Mouse (Mus musculus): ENCODE data around the gene Izumo1. TPM values are rescaled to one million over a fixed set of nuclear protein-coding genes. Genes with fewer than 3 reads are reported as not detected.

The Izumo1 gene
- polyA plus RNA-seq, 1 experiment, result 0.34 TPM

DNA sequence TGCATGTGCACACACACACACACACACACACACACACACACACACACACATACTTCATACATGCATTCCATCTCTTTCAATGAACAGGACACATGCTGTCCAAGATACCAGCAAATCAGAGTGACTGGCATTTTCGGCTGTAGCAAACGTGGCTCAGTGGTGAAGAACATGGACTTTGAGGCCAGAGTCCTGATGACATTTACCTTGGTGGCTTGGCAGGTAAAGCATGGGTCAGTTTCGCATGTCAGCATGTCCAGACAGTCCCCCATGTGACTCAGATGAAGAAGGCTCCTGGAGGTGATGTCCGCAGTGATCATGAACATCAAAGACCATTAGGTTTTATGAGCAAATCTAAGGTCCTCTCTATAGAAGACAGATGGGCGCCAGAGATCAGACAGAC, 24.6 kb upstream of the Izumo1 start:
- no peak overlapping the region for H3K27ac ChIP-seq (ENCODE audit: insufficient read depth, low read depth, low read length)
- no peaks in the 10 kb centered on the region for H3K36me3 ChIP-seq (ENCODE audit: control insufficient read depth, insufficient read depth, low read length)
- no peak for DNase-seq
- TF ChIP-seq CTCF (conservative IDR thresholded peaks at IDR 0.05; ENCODE audit: insufficient read depth, insufficient read length, low read depth, low read length), result no peak
- TF ChIP-seq POLR2A (IDR thresholded peaks at IDR 0.05; ENCODE audit: low read depth, low read length), result no peak
- H3K4me1 ChIP-seq (ENCODE audit: control insufficient read depth, insufficient read depth, low read length), result 0 out of 2 replicates have a peak, but pooled peaks cover 4% of the 10 kb centered on the region
- no peak overlapping the region for H3K4me3 ChIP-seq (ENCODE audit: insufficient read depth, low read depth, low read length)
- WGBS, result 84% methylated on average over 5 of the region's 5 CpGs
- H3K27me3 ChIP-seq (replicated peaks; ENCODE audit: control insufficient read depth, insufficient read depth, low read length), result no peaks in the 10 kb centered on the region

GRCm38 (mm10) chr7:45597527-45597926, 24.1 kb upstream of the Izumo1 start:
- WGBS, result 69% methylated on average over 6 of the region's 6 CpGs

GRCm38 (mm10) chr7:45598960-45599879, 22.4 kb upstream of the Izumo1 start:
- Histone ChIP-seq H3K27ac (ENCODE audit: insufficient read depth, low read depth, low read length) (no peak overlapping the region), H3K4me3 (ENCODE audit: insufficient read depth, low read depth, low read length) (no peak overlapping the region), H3K4me1 (ENCODE audit: control insufficient read depth, insufficient read depth, low read length) (0 out of 2 replicates have a peak, but pooled peaks cover 4% of the 10 kb centered on the region), H3K27me3 (replicated peaks; ENCODE audit: control insufficient read depth, insufficient read depth, low read length) (no peaks in the 10 kb centered on the region), H3K36me3 (ENCODE audit: control insufficient read depth, insufficient read depth, low read length) (no peaks in the 10 kb centered on the region)
- TF ChIP-seq POLR2A (IDR thresholded peaks at IDR 0.05; ENCODE audit: low read depth, low read length), result no peak
- no peak for DNase-seq
- 67% methylated on average over 18 of the region's 18 CpGs for WGBS

More at GRCm38 (mm10) chr7:45597527-45597926, 24.1 kb upstream of the Izumo1 start:
- no peaks in the 10 kb centered on the region for H3K36me3 ChIP-seq (ENCODE audit: control insufficient read depth, insufficient read depth, low read length)
- H3K4me3 ChIP-seq (ENCODE audit: insufficient read depth, low read depth, low read length), result no peak overlapping the region
- no peaks in the 10 kb centered on the region for H3K27me3 ChIP-seq (replicated peaks; ENCODE audit: control insufficient read depth, insufficient read depth, low read length)
- H3K4me1 ChIP-seq (ENCODE audit: control insufficient read depth, insufficient read depth, low read length), result 0 out of 2 replicates have a peak, but pooled peaks cover 4% of the 10 kb centered on the region
- TF ChIP-seq CTCF (conservative IDR thresholded peaks at IDR 0.05; ENCODE audit: insufficient read depth, insufficient read length, low read depth, low read length), result no peak
- TF ChIP-seq POLR2A (IDR thresholded peaks at IDR 0.05; ENCODE audit: low read depth, low read length), result no peak
- DNase-seq, result peak; percentile 88
- H3K27ac ChIP-seq (ENCODE audit: insufficient read depth, low read depth, low read length), result no peak overlapping the region

GRCm38 (mm10) chr7:45605704-45606289, 15.8 kb upstream of the Izumo1 start:
- 54% methylated on average over 9 of the region's 9 CpGs for WGBS
- Histone ChIP-seq H3K27ac (ENCODE audit: insufficient read depth, low read depth, low read length) (no peak overlapping the region), H3K36me3 (ENCODE audit: control insufficient read depth, insufficient read depth, low read length) (no peaks in the 10 kb centered on the region), H3K27me3 (replicated peaks; ENCODE audit: control insufficient read depth, insufficient read depth, low read length) (no peaks in the 10 kb centered on the region), H3K4me1 (ENCODE audit: control insufficient read depth, insufficient read depth, low read length) (no peaks in the 10 kb centered on the region; the same call in 1 of the 2 replicates), H3K4me3 (ENCODE audit: insufficient read depth, low read depth, low read length) (no peak overlapping the region)
- TF ChIP-seq POLR2A (IDR thresholded peaks at IDR 0.05; ENCODE audit: low read depth, low read length), result no peak
- TF ChIP-seq CTCF (conservative IDR thresholded peaks at IDR 0.05; ENCODE audit: insufficient read depth, insufficient read length, low read depth, low read length), result no peak
- DNase-seq, result no peak

- H3K4me3 ChIP-seq (ENCODE audit: insufficient read depth, low read depth, low read length), result no peak overlapping the region
- 67% methylated on average over 1 of the region's 1 CpGs for WGBS
- H3K27ac ChIP-seq (ENCODE audit: insufficient read depth, low read depth, low read length), result no peak overlapping the region
- no peaks in the 10 kb centered on the region for H3K27me3 ChIP-seq (replicated peaks; ENCODE audit: control insufficient read depth, insufficient read depth, low read length)
- no peaks in the 10 kb centered on the region for H3K36me3 ChIP-seq (ENCODE audit: control insufficient read depth, insufficient read depth, low read length)
- no peaks in the 10 kb centered on the region; the same call in 1 of the 2 replicates for H3K4me1 ChIP-seq (ENCODE audit: control insufficient read depth, insufficient read depth, low read length)
- DNase-seq, result no peak
- TF ChIP-seq POLR2A (IDR thresholded peaks at IDR 0.05; ENCODE audit: low read depth, low read length) (no peak), CTCF (conservative IDR thresholded peaks at IDR 0.05; ENCODE audit: insufficient read depth, insufficient read length, low read depth, low read length) (no peak)
Observed at GRCm38 (mm10) chr7:45609511-45609910, 12.1 kb upstream of the Izumo1 start.

GRCm38 (mm10) chr7:45616277-45616676, 5.3 kb upstream of the Izumo1 start:
- H3K36me3 ChIP-seq (ENCODE audit: control insufficient read depth, insufficient read depth, low read length), result no peaks in the 10 kb centered on the region
- peak; percentile 62 for DNase-seq
- WGBS, result 42% methylated on average over 6 of the region's 6 CpGs
- no peak overlapping the region for H3K27ac ChIP-seq (ENCODE audit: insufficient read depth, low read depth, low read length)
- no peak overlapping the region for H3K4me3 ChIP-seq (ENCODE audit: insufficient read depth, low read depth, low read length)
- H3K27me3 ChIP-seq (replicated peaks; ENCODE audit: control insufficient read depth, insufficient read depth, low read length), result no peaks in the 10 kb centered on the region
- no peaks in the 10 kb centered on the region; the same call in 1 of the 2 replicates for H3K4me1 ChIP-seq (ENCODE audit: control insufficient read depth, insufficient read depth, low read length)
- TF ChIP-seq CTCF (conservative IDR thresholded peaks at IDR 0.05; ENCODE audit: insufficient read depth, insufficient read length, low read depth, low read length) (no peak), POLR2A (IDR thresholded peaks at IDR 0.05; ENCODE audit: low read depth, low read length) (no peak)
